Mouse (Mus musculus): ENCODE measurements around the gene Dexi.

DNA sequence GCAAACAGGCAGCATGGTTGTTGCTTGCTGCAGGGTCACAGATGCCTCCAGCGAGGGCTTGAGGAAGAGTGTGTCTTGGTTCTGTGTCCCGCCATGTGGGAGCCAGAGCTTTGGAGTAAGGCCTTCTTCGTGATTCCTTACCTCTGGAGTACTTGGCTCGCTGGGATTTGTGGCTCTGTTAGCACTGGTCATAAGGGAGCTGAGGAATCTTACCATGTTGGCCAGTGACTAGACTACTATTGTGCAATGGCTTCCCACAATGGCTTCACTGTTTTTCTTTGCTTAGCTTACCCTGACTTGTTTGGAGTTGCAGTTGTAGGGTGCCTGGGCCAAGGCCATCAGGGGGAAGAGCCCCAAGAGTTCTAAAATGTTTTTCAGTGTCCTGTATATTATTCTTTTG lies 33.1 kb upstream of the Dexi start:
- TF ChIP-seq CTCF (IDR thresholded peaks at IDR 0.05; ENCODE audit: extremely low read depth, insufficient read length, insufficient replicate concordance, low read depth, low read length) (no peak), POLR2A (IDR thresholded peaks at IDR 0.05; ENCODE audit: low read depth, low read length) (no peak)
